9 mouse cellular contexts compared by ENCODE assay signal in the genomic region with DNA sequence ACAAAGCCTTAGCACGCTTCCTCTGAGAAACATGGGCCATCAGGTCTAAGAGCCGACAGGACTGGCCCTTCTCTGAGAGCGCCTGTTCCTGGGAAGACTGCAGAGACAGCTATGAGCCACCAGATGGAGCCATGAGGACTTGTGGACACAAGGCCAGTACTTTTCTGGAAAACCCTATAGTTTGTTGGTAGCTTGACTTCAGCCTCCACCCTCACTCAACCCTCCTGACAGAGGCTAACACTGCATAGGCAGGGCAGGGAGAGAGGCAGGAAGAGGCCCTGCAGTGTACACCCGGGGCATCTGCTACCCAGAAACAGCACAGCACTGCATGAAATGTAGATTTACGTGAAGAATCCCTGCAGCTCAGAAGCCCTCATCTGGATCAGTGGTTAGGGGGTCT. TPM values are rescaled to one million over a fixed set of nuclear protein-coding genes. Genes with fewer than 3 reads are reported as not detected.
DNase-seq lines count a peak whose midpoint lies in the region; ATAC-seq and TF ChIP-seq lines count a peak whose summit lies in the region.
"Had no signal": no experiment of that assay in that cellular context is flagged by ENCODE, and none has a peak within 500 bp of the region (broad histone marks: within the 10 kb centered on the region; RNA-seq: fewer than 3 reads in every experiment).

No protein-coding gene starts in this region.

- no peak overlapping the region for H3K9ac ChIP-seq in heart, adult 2 months (ENCODE audit: low read depth, low read length)
- H3K9ac ChIP-seq in heart, embryonic 12.5 days, result no peak overlapping the region
- H3K9ac ChIP-seq in hindbrain, embryonic 16.5 days (ENCODE audit: low read depth, low read length), result no peak overlapping the region
- no peak overlapping the region for H3K9ac ChIP-seq in stomach, embryonic 14.5 days (replicated peaks; ENCODE audit: low read depth, low read length)
- H3K9ac ChIP-seq: lung, embryonic 15.5 days had no signal

- peaks cover 5% of the 10 kb centered on the region; the same call in 1 of the 2 replicates for H3K4me1 ChIP-seq in heart, adult 2 months (ENCODE audit: control insufficient read depth, insufficient read depth, low read length)
- peaks cover 17% of the 10 kb centered on the region for H3K4me1 ChIP-seq in heart, embryonic 12.5 days (replicated peaks)
- H3K4me1 ChIP-seq in hindbrain, embryonic 16.5 days (ENCODE audit: control insufficient read depth, insufficient read depth, low read depth, low read length), result no peaks in the 10 kb centered on the region
- H3K4me1 ChIP-seq in stomach, embryonic 14.5 days (ENCODE audit: control insufficient read depth, insufficient read depth, low read length), result no peaks in the 10 kb centered on the region
- H3K4me1 ChIP-seq: lung, embryonic 15.5 days had no signal

- TF ChIP-seq CTCF in heart, adult 2 months (IDR thresholded peaks at IDR 0.05), result peak; percentile 86

- intact Hi-C loops in heart, adult 2 months (cut with DNase I), result loop anchor here (10.0 kb wide), 1 partner anchor 161 kb away; no protein-coding TSS in a partner anchor

- no peaks in the 10 kb centered on the region for H3K79me2 ChIP-seq in heart, adult 2 months (replicated peaks; ENCODE audit: control insufficient read depth, insufficient read depth, low read length)

- no peaks in the 10 kb centered on the region for H3K27me3 ChIP-seq in heart, adult 2 months (ENCODE audit: control insufficient read depth, insufficient read depth, low read length)
- no peaks in the 10 kb centered on the region for H3K27me3 ChIP-seq in heart, embryonic 12.5 days (replicated peaks)
- no peaks in the 10 kb centered on the region for H3K27me3 ChIP-seq in hindbrain, embryonic 16.5 days (replicated peaks; ENCODE audit: control insufficient read depth, insufficient read depth, low read length)
- H3K27me3 ChIP-seq in stomach, embryonic 14.5 days (ENCODE audit: control insufficient read depth, insufficient read depth, low read length), result no peaks in the 10 kb centered on the region
- H3K27me3 ChIP-seq: lung, embryonic 15.5 days had no signal

- TF ChIP-seq POLR2A in heart, adult 2 months (IDR thresholded peaks at IDR 0.05; ENCODE audit: insufficient read depth, low read depth, low read length), result no peak

- no peaks in the 10 kb centered on the region for H3K36me3 ChIP-seq in heart, adult 2 months (ENCODE audit: control insufficient read depth, insufficient read depth, low read length)
- H3K36me3 ChIP-seq in heart, embryonic 12.5 days, result peaks cover 83% of the 10 kb centered on the region
- H3K36me3 ChIP-seq in hindbrain, embryonic 16.5 days (ENCODE audit: control insufficient read depth, insufficient read depth, low read length), result peaks cover 34% of the 10 kb centered on the region
- H3K36me3 ChIP-seq in stomach, embryonic 14.5 days (ENCODE audit: control insufficient read depth, insufficient read depth, low read length), result peaks cover 77% of the 10 kb centered on the region

- H3K4me2 ChIP-seq in heart, embryonic 12.5 days, result no peak overlapping the region
- no peak overlapping the region for H3K4me2 ChIP-seq in hindbrain, embryonic 16.5 days (ENCODE audit: low read length)
- H3K4me2 ChIP-seq in stomach, embryonic 14.5 days (replicated peaks; ENCODE audit: low read depth, low read length), result no peak overlapping the region
- H3K4me2 ChIP-seq: lung, embryonic 15.5 days had no signal

- no peak for ATAC-seq in heart, embryonic 12.5 days (ENCODE audit: insufficient number of reproducible peaks, low FRiP score)
- ATAC-seq in hindbrain, embryonic 16.5 days, result peak; percentile 22; the same call in 1 of the 2 replicates
- peak; percentile 91 for ATAC-seq in megakaryocyte progenitor cell, adult 5-6 weeks (replicated peaks; ENCODE audit: poor library complexity)
- ATAC-seq in stomach, embryonic 14.5 days (ENCODE audit: insufficient number of reproducible peaks, insufficient read depth, low FRiP score, low read depth), result 0 out of 2 replicates have a peak, but pooled peaks have one; percentile 33

- H3K27ac ChIP-seq in heart, adult 2 months, result no peak overlapping the region
- H3K27ac ChIP-seq in heart, embryonic 12.5 days (ENCODE audit: poor library complexity, severe bottlenecking), result no peak overlapping the region
- no peak overlapping the region for H3K27ac ChIP-seq in hindbrain, embryonic 16.5 days (ENCODE audit: low read depth, low read length)
- H3K27ac ChIP-seq in stomach, embryonic 14.5 days (ENCODE audit: low read length), result no peak overlapping the region
- H3K27ac ChIP-seq: lung, embryonic 15.5 days had no signal

- WGBS in heart, adult 2 months, result 50% methylated on average over 5 of the region's 5 CpGs
- WGBS in heart, embryonic 12.5 days, result 57% methylated on average over 5 of the region's 5 CpGs
- WGBS in hindbrain, embryonic 16.5 days, result 62% methylated on average over 5 of the region's 5 CpGs
- 55% methylated on average over 5 of the region's 5 CpGs for WGBS in stomach, embryonic 14.5 days

- no peaks in the 10 kb centered on the region for H3K9me3 ChIP-seq in heart, embryonic 12.5 days (replicated peaks)
- no peaks in the 10 kb centered on the region for H3K9me3 ChIP-seq in hindbrain, embryonic 16.5 days (ENCODE audit: control insufficient read depth, low read length)
- no peaks in the 10 kb centered on the region for H3K9me3 ChIP-seq in stomach, embryonic 14.5 days (ENCODE audit: control insufficient read depth, low read depth, low read length)
- H3K9me3 ChIP-seq: lung, embryonic 15.5 days had no signal

- no peak for TF ChIP-seq EP300 in heart, adult 2 months (IDR thresholded peaks at IDR 0.05; ENCODE audit: insufficient read depth, low read depth, low read length)

- DNase-seq in heart, adult 2 months, result peak; percentile 14 to 31
- peak; percentile 40 for DNase-seq in adrenal gland, adult 2 months
- peak; percentile 80 for DNase-seq in embryo, embryonic 10 days (ENCODE audit: low spot score)
- DNase-seq in layer of hippocampus, postnatal 36 days, result peak; percentile 31 to 34

- no peak overlapping the region for H3K4me3 ChIP-seq in heart, adult 2 months
- no peak overlapping the region for H3K4me3 ChIP-seq in heart, embryonic 12.5 days
- H3K4me3 ChIP-seq in hindbrain, embryonic 16.5 days (ENCODE audit: low read length), result no peak overlapping the region
- H3K4me3 ChIP-seq in stomach, embryonic 14.5 days (ENCODE audit: low read depth, low read length), result no peak overlapping the region
- H3K4me3 ChIP-seq: lung, embryonic 15.5 days had no signal

RNA-seq across cellular contexts. Expression of a gene that starts 42.1 kb away (rescaled TPM):
- 100 to 1,000 TPM; 101 to 111 TPM for total RNA-seq in heart, adult 2 months (2021)
- polyA plus RNA-seq in heart, adult 2 months (2012; rRNA removed), result 184 and 201 TPM in 2 replicates
- polyA plus RNA-seq in heart, embryonic 12.5 days (2016; fragmentation: Nextera tagmentation; extraction: Ambion mirVana), result 171 and 177 TPM in 2 replicates
- total RNA-seq in adrenal gland, adult 2 months (2021), result 100 to 1,000 TPM; 153 to 237 TPM
- polyA plus RNA-seq in adrenal gland, adult 2 months (2012; rRNA removed), result 265 and 326 TPM in 2 replicates
- polyA plus RNA-seq in hindbrain, embryonic 16.5 days (2015; fragmentation: Nextera tagmentation; extraction: Ambion mirVana), result 84.2 and 108 TPM in 2 replicates
- 100 to 1,000 TPM in 1 of 2 experiments, 10 to 100 TPM in 1; 95.7 to 112 TPM for total RNA-seq in layer of hippocampus, postnatal 36 days (2021)
- total RNA-seq in megakaryocyte progenitor cell, adult 5-6 weeks (2015), result 158 and 166 TPM in 2 replicates
- 125 and 137 TPM in 2 replicates for total RNA-seq in megakaryocyte progenitor cell, adult 5-6 weeks (2017)
- 183 and 186 TPM in 2 replicates for polyA plus RNA-seq in stomach, embryonic 14.5 days (2014; fragmentation: Nextera tagmentation; extraction: Ambion mirVana)

Comparison
In these comparisons a context has a peak if more than half of its experiments do, and no peak if none do; other contexts are left out.
1. DNase-seq: peak in every context shown above with its lines; median percentile 80 in embryo, embryonic 10 days; 40 in adrenal gland, adult 2 months; 32 in layer of hippocampus, postnatal 36 days; 22 in heart, adult 2 months.